Mouse (Mus musculus): Measurements from ENCODE around the gene Gm20767.
"Not testable (repeated sequence)": the region's sequence is repeated elsewhere in the genome, so short reads cannot be mapped to it uniquely, and the experiment has no call there.

Gm20767 gene

DNA sequence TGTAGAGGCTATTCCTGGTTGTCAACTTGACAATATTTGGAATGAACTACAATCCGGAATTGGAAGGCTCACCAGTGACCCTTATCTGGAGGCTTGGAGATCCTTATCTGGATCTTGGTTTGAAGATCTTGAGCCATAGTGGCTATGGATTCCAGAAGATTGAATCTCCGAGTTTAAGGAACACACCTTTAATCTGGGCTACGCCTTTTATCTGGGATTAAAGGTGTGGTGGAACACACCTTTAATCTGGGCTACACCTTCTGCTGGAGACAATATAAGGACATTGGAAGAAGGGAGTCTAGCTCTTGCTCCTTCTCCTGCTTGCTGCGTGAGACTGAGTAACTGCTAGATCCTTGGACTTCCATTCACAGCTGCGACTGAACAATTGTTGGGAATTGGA is at the start of gene Gm20767:
Gm20767 (plus strand) TSS at position 301 of the 400 bp plus-strand sequence.
- DNase-seq (ENCODE audit: low read depth, low spot score) = not testable (repeated sequence)

DNA sequence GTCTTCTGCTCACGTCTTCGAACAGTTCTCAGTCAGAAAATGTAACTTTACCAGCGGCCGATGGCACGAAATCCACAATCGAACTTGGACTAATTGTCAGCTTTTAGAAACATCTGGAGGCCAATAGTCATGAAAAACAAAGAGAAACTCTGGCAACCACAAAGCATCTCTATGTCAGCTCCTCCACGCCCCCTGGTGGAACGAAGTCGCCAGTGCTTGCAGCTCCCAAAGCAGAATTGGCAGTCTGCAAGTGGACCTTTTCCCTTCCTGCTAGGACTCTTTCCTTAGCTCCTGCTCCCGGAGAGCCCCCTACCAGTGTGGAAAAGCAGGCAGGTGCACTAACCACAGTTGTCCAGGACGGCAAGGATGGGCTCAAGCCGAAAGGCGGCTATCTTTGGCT is 47.1 kb upstream of the Gm20767 start:
- not testable (repeated sequence) for DNase-seq (ENCODE audit: low read depth, low spot score)

DNA sequence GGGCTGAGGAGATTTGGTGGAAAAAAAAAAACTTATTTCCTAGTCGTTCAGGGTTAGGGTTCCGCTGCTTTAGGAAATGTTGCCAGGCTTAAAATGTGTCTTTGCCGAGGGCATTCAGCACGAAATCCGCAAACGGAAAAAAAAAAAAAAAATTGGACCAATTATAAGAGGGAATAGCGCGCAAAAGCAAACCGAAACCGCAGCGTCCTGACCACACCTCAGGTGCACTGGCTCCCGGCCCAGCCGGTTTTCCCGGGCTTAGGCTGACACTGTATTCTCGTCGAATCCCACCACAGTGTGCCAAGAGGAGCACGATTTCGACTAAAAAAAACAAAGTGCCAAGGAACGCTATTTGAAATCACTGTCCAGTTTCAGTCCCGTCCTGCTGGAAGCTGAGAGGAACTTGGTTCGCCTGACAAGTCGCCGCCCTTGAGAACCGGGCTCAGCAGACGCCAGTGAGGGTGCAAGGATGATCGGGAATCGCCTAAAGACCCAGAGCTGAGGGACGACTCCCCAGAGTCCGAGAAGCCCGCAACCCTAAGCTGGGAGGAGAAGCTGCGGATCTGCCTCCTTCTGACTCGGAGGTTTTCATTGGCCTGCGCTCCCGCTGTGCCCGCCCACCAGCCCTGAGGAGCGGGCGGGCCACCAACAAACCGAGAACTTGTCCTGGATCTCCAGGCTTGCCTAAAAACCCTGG is 43.7 kb upstream of the Gm20767 start:
- not testable (repeated sequence) for DNase-seq (ENCODE audit: low read depth, low spot score)

DNA sequence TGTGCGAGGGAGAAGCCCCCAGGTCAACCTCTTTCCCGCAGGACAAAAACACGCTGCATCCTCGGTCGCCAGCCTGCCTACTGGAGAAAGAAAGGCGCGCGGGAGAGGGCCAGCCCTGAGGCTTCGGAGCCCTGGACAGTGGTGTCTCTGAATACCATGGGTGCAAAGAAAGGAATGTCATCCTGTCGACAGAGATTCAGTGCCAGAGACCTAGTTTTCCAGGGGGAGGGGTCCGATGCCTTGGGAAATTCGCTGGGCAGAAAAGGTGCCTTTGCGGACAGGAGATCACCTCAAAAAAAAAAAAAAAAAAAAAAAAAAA is 43.1 kb upstream of the Gm20767 start:
- DNase-seq (ENCODE audit: low read depth, low spot score) = not testable (repeated sequence)

DNA sequence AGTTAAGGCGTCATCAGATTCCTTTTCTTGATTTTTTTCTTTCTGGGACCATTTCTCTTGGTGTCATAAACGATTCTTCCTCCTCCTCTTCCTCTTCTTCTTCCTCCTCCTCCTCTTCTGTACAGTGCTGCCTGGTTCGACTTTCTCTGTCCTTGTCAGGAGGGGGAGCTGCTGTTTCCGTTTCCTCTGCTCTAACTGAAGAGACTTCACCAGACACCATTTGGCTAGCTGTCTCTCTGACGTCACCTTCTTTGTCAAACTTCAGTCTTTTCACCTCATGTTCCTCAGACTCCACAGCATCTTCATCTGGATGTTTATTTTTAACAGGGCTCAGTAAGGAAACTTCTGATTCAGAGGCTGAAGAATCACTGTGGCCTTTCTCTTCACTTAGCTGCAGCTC is 40.7 kb upstream of the Gm20767 start:
- DNase-seq (ENCODE audit: low read depth, low spot score) = not testable (repeated sequence)

DNA sequence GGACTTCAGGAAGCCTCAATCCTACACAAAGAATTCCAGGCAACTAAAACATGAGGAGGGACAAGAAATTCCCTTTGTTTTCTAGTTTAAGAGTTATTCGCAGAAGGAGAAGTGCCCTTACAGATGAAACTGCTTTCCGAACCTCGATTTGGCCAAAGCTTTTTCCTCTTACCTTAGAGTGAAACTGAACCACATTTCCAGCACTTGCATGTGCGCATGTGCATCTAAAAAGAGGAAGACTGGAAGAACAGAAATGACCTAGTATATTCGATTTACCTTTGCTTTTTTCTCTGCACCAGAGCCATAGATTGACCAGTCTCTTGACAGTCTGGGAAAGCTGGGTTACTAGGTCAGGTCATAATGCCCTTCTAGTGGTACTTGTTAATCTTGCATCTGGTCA is 33.5 kb upstream of the Gm20767 start:
- not testable (repeated sequence) for DNase-seq (ENCODE audit: low read depth, low spot score)

DNA sequence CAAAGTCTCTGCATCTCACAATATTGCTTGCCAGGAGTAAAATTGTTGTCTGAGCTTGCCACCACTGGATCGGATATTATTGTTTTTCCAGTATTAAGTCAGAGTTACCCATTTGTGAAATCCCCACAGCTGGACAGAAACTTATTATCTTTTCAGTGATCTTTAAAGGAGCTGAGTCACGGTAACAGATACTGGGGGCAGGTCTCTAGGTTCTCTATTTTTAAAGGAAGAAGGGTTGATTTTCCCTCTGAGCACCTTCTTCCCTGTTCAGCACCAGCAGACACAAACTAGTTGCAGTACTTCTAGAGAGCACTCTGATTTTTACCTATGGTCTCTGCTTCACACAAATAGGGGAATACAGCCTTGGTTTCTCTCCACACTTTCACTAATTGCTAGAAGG is 33.0 kb upstream of the Gm20767 start:
- DNase-seq (ENCODE audit: low read depth, low spot score) = not testable (repeated sequence)

DNA sequence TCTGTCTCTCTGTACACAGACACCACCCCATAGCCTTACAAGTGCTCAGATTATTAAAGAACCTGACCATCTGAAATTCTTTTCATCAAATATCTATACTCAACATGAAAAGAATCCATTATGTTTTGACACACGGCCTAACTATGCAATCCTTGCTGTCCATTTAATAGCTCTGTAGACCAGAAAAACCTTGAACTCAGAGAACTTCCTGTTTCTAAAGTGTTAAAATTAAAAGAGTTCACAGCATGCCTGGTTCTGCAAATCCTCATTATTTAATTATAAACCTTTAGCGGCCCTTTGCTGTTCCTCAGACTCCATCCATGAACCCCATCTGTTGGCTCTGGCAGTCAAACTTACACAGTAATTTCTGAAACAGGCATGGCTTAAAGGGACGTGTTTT is 2.3 kb downstream of the Gm20767 start:
- DNase-seq (ENCODE audit: low read depth, low spot score) = not testable (repeated sequence)

DNA sequence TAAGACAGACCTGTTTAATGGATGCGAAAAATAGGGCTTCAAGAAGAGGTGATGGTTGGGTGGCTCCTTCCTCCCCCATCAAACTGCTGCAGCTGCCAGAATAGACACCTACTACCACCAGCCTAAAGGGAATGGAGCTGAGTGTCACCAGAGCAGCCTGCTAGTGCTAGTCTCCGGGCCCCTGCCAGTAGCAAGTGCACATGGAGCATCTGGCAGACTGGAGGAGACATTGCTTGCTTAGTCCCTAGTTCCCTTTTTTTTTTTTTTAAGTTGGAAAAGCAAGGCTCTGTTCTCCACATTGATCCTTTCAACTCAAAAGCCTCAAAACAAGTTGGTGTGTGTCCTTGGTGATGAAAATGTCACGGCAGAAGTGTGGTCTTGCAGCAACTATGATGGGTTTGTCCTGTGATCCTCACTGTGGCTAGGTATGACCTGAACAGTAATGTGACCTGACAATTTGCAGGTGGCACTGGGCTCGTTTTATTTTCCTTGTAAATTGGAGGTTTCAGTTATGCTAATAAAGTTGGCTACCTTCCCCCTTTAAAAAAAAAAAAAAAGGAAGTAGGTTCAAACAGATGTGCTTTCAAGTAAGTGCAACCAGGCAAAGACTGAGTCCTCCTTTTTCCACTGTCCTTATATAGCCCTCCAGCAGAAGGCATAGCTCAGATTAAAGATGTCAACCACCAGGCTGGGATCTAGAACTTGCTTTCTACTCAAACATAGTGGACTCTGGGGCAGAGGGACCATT is 9.8 kb downstream of the Gm20767 start:
- not testable (repeated sequence) for DNase-seq (ENCODE audit: low read depth, low spot score)

DNA sequence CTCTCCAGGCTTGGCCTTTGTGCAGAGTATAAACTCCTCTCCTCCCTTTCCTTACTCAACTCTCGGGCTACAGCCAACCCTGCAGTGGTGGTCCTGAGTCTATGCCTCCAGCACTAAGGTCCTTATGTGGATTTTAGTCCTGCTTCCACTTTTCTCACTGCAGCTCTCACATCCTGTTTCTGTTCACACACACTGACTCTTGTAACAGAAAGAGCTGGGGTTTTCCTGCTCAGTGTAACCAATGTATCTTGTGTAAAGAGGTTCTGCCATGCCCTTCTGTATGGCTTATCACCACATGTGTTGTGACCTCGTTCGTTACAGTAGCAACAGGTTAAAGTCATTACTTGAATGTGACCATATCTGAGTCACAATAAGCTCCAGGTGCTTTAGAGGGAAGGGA is 10.5 kb downstream of the Gm20767 start:
- DNase-seq (ENCODE audit: low read depth, low spot score) = not testable (repeated sequence)

DNA sequence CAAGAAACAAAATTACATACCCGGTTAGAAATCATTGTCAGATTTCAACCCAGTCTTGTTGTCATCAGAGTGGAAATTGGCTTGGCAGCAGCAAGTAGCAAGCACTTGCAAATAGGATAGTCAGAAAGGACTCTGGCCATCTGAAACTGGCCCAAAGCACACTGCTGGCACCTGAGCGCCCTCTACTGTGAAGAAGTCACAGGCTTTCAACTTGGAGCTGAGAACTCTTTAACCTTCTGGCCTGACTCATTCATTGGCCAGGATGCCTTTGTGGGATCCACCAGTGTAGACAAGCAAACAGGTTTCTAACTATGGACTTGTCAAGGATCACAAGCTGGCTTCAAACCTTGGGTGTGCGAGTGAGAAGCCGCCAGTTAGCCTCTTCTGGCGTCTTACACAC is 28.3 kb downstream of the Gm20767 start:
- not testable (repeated sequence) for DNase-seq (ENCODE audit: low read depth, low spot score)

DNA sequence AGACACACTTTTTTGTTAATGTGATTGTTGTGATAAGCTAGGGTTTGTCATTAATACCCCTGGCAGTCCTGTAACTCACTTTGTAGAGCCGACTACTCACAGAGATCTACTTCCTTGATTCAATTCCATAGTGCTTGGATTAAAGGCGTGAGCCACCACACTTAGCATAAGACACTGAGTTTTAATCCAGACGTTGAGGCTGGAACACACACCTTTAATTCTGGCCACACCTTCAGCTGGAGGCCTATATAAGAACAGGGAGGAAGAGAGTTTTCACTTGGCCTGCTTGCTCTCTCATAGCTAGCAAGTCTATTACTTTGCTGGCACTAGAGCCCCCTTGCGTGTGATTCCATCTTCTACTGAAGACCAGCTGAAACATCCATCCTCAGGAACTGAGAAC is 32.1 kb downstream of the Gm20767 start, which contains the start of gene Gm21818:
Gm21818 (plus strand) TSS at position 301 of the 400 bp plus-strand sequence.
- not testable (repeated sequence) for DNase-seq (ENCODE audit: low read depth, low spot score)

DNA sequence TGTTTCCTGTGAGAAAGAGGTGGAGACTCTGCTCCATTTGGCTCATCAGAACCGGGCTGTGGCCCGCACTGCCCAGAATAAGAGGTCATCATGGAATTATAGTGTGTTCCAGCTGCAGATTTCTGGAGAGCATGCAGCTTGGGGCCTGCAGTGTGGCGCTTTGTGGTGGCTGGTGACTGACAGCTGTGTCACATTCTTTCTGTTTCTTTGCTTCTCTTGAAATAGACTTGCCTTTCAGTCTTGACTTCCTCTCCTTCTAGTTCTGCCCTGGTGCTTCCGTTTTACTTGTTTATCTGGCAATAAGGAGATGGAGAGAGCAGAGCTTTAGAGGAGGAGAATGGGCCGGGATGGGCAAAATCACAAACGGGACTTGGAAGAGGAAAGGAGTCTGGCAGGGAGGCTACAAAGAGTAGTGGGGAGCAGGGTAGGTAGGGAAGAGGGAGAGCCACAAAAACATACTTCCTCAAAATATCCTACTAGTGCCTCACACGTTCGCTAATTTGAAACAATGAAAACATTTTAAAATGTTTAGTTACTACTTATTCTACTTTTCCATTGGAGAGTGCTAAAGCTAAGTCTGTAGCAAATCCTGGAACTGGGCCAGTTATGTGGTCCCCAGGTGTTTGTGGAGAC is 56.3 kb downstream of the Gm20767 start:
- not testable (repeated sequence) for DNase-seq (ENCODE audit: low read depth, low spot score)
